Mouse (Mus musculus): Measurements from ENCODE around the gene Tcf21.
A peak's percentile ranks its signal among the peaks of the same experiment; 100 is the strongest.

Tcf21 gene

GRCm38 (mm10) chr10:22815461-22816236, 4.3 kb downstream of the Tcf21 start:
- peak; percentile 35 for DNase-seq (ENCODE audit: low spot score)

- DNase-seq (ENCODE audit: low spot score): peak; percentile 13
These were observed 5.2 kb downstream of the Tcf21 start for GRCm38 (mm10) chr10:22814771-22815170.

DNA sequence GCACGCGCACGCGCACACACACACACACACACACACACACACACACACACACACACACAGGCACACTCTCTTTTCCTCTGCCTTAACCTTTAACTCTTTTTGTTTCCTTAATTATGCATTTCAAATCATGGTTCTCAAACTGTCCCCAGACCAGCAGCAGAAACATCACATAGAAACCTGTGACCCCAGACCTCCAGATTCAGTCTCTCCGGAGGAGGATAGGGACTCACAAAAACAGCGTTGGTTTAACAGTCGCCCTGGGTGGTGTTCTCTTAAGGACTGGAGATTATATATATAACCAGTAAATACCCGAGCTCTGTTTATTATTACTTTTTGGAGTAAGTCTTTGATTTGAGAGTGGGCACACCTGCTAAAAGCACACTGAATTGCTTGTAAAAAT, 5.7 kb downstream of the Tcf21 start:
- DNase-seq (ENCODE audit: low spot score): peak; percentile 25

DNA sequence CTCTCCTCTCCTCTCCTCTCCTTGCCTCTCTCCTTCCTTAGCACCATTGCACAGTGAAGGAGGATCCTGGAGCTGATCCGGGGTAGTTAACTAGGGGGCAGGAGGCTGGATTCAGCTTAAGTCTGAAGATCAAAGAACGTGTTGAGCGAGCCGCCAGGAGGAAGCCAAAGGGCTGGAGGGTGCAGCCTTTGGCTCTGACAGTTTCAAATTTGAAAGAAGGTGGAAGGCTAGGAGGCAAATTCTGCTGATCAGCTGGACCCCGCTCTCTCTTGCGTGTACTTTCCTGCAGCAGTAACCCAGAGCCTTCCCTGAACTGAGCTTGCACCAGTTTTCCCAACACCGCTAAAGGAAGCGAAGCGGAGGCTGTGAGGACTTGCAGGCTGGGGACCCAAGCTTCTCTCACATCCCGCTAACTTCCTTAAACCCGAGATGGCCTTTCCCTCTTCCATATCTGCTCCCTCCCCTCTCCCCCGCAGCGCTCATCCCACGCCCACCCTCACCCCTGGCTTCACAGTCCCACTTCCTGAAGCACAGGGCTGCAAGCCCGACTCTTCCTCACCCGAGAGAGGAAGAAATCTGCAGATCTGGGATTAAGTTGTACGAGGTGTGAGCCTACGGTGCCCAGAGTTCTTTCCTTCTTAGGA, 6.5 kb downstream of the Tcf21 start:
- peak; percentile 61 for DNase-seq (ENCODE audit: low spot score)

- peak; percentile 49 for DNase-seq (ENCODE audit: low spot score)
These were observed 8.1 kb downstream of the Tcf21 start for GRCm38 (mm10) chr10:22811921-22812320.

DNA sequence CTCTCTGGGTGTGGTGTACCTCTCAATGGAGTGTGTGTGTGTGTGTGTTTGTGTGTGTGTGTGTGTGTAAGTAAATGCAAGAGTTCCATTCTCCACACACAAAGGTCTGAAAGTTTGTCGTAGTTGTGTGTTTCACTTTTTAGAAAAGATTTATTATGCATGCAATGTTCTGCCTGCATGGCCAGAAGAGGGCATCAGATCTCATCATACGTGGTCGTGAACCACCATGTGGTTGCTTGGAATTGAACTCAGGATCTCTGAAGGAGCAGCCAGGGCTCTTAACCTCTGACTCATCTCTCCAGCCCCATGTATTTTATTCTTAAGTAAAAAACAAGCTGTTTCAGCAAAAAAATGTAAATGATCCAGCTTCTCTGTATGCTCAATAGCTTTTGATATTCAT, 37.3 kb downstream of the Tcf21 start:
- DNase-seq (ENCODE audit: low spot score): peak; percentile 13

- peak; percentile 49 for DNase-seq (ENCODE audit: low spot score)
These were observed 38.5 kb downstream of the Tcf21 start for GRCm38 (mm10) chr10:22781466-22781865.

DNA sequence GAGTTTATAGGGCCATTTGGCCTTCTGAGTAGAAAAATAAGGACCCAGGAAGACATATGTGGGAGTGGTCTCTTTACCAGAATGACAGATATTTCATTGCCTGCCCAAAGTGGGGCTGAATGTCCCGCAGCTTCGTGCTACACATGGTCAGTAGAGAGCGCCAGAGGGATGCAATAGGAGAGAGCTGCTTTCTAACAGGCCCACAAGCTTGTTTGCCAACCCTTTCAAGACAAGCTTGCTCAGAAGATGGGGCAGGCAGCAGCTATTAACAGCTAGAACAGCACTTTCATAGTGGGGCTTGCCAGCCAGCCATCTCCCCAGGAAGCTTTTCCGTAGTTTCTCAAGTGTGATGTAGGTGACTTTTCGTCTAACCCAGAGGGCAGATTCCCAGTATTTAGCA, 42.0 kb downstream of the Tcf21 start:
- peak; percentile 71 for DNase-seq (ENCODE audit: low spot score)

GRCm38 (mm10) chr10:22776007-22776698, 43.8 kb downstream of the Tcf21 start:
- DNase-seq (ENCODE audit: low spot score): peak; percentile 76

GRCm38 (mm10) chr10:22775456-22775855, 44.5 kb downstream of the Tcf21 start:
- no peak for DNase-seq (ENCODE audit: low spot score)

DNA sequence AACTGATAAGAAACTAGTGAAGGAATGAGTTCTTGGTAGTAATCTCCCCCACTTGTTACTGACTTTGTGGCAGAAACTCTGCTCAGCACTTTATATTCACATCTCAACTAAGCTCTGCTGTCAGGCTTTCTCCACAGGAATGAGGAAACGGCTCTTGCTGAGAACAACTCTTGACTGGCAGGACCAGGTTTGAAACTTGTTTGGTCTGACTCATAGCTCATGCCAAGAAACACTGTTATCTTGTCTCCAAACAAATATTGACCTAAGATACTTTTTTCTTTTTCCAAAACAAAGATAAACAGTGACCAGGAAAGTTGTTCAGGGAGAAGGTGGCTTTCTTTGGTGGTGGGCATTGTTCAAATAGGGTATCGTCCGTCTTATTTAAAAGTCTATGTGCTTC, 45.3 kb downstream of the Tcf21 start:
- DNase-seq (ENCODE audit: low spot score): no peak
